Mouse (Mus musculus): Measurements from ENCODE around the gene Mtor.

The Mtor gene

GRCm38 (mm10) chr4:148442598-148442997 is 5.8 kb upstream of the Mtor start:
- no peak for DNase-seq (ENCODE audit: low spot score in 2 of 2)

- DNase-seq (ENCODE audit: low spot score in 2 of 2): peak; percentile 50 to 55
These were observed 4.0 kb upstream of the Mtor start, which contains the start of gene Ubiad1 for GRCm38 (mm10) chr4:148444250-148444967. Ubiad1 (minus strand) TSS chr4:148444771.

- peak in 1 of 2 experiments; percentile 21 for DNase-seq (ENCODE audit: low spot score in 2 of 2)
These were observed 438 bp downstream of the Mtor start for GRCm38 (mm10) chr4:148448853-148449245.

GRCm38 (mm10) chr4:148453707-148454106 is 5.3 kb downstream of the Mtor start:
- DNase-seq (ENCODE audit: low spot score in 2 of 2): no peak

GRCm38 (mm10) chr4:148455477-148456025 is 7.1 kb downstream of the Mtor start:
- DNase-seq (ENCODE audit: low spot score in 2 of 2): no peak

GRCm38 (mm10) chr4:148460656-148461284 is 12.4 kb downstream of the Mtor start:
- no peak for DNase-seq (ENCODE audit: low spot score in 2 of 2)

- DNase-seq (ENCODE audit: low spot score in 2 of 2): no peak
These were observed 13.4 kb downstream of the Mtor start for GRCm38 (mm10) chr4:148461772-148462171.

GRCm38 (mm10) chr4:148462717-148463116 is 14.3 kb downstream of the Mtor start:
- no peak for DNase-seq (ENCODE audit: low spot score in 2 of 2)

GRCm38 (mm10) chr4:148463208-148463960 is 15.0 kb downstream of the Mtor start:
- peak in 1 of 2 experiments; percentile 13 for DNase-seq (ENCODE audit: low spot score in 2 of 2)

GRCm38 (mm10) chr4:148464301-148464700 is 15.9 kb downstream of the Mtor start:
- DNase-seq (ENCODE audit: low spot score in 2 of 2): no peak

- no peak for DNase-seq (ENCODE audit: low spot score in 2 of 2)
These were observed 16.5 kb downstream of the Mtor start for GRCm38 (mm10) chr4:148464869-148465268.

GRCm38 (mm10) chr4:148466511-148467079 is 18.2 kb downstream of the Mtor start:
- DNase-seq (ENCODE audit: low spot score in 2 of 2): no peak

- no peak for DNase-seq (ENCODE audit: low spot score in 2 of 2)
These were observed 20.0 kb downstream of the Mtor start for GRCm38 (mm10) chr4:148468396-148468795.

- DNase-seq (ENCODE audit: low spot score in 2 of 2): no peak
These were observed 21.3 kb downstream of the Mtor start for GRCm38 (mm10) chr4:148469487-148470252.

GRCm38 (mm10) chr4:148471363-148471806 is 23.0 kb downstream of the Mtor start:
- no peak for DNase-seq (ENCODE audit: low spot score in 2 of 2)

- no peak for DNase-seq (ENCODE audit: low spot score in 2 of 2)
These were observed 24.2 kb downstream of the Mtor start for GRCm38 (mm10) chr4:148472436-148473174.

GRCm38 (mm10) chr4:148473496-148473895 is 25.1 kb downstream of the Mtor start:
- no peak for DNase-seq (ENCODE audit: low spot score in 2 of 2)

- DNase-seq (ENCODE audit: low spot score in 2 of 2): no peak
These were observed 31.8 kb downstream of the Mtor start for GRCm38 (mm10) chr4:148480245-148480644.

- no peak for DNase-seq (ENCODE audit: low spot score in 2 of 2)
These were observed 33.3 kb downstream of the Mtor start for GRCm38 (mm10) chr4:148481557-148482168.

GRCm38 (mm10) chr4:148484511-148484910 is 36.1 kb downstream of the Mtor start:
- no peak for DNase-seq (ENCODE audit: low spot score in 2 of 2)
